Mouse (Mus musculus): Measurements from ENCODE around the gene Synrg.
A peak's percentile ranks its signal among the peaks of the same experiment; 100 is the strongest.

The Synrg gene

GRCm38 (mm10) chr11:84073816-84074764 lies 109.9 kb downstream of the Synrg start:
- peak; percentile 79 for DNase-seq (ENCODE audit: low spot score)

GRCm38 (mm10) chr11:84077008-84077407 lies 112.8 kb downstream of the Synrg start:
- DNase-seq (ENCODE audit: low spot score) = no peak

- no peak for DNase-seq (ENCODE audit: low spot score)
Observed at GRCm38 (mm10) chr11:84078601-84079000, 114.4 kb downstream of the Synrg start.

- peak; percentile 57 for DNase-seq (ENCODE audit: low spot score)
Observed at GRCm38 (mm10) chr11:84079361-84079760, 115.1 kb downstream of the Synrg start.

GRCm38 (mm10) chr11:84079887-84080286 lies 115.7 kb downstream of the Synrg start:
- no peak for DNase-seq (ENCODE audit: low spot score)

- DNase-seq (ENCODE audit: low spot score) = no peak
Observed at GRCm38 (mm10) chr11:84080327-84080726, 116.1 kb downstream of the Synrg start.

GRCm38 (mm10) chr11:84081901-84082300 lies 117.7 kb downstream of the Synrg start:
- DNase-seq (ENCODE audit: low spot score) = no peak

GRCm38 (mm10) chr11:84090572-84090971 lies 126.3 kb downstream of the Synrg start:
- no peak for DNase-seq (ENCODE audit: low spot score)

Data from yolk sac, embryonic 10.5 days (tissue).